Mouse (Mus musculus): ENCODE data around the gene 6030468B19Rik. TPM values are rescaled to one million over a fixed set of nuclear protein-coding genes. Genes with fewer than 3 reads are reported as not detected.

Gene 6030468B19Rik
- polyA plus RNA-seq, 1 experiment from 2014 or later = 4.8 TPM

Other genes with a start within 250 kb of the 6030468B19Rik start
- 6.1 and 7.4 TPM in 2 replicates for gene Tnrc6c, start 143.4 kb upstream of the 6030468B19Rik start, polyA plus RNA-seq (2016; fragmentation: Nextera tagmentation; extraction: Ambion mirVana)
- gene Tmc8, start 15.6 kb upstream of the 6030468B19Rik start, polyA plus RNA-seq (2016; fragmentation: Nextera tagmentation; extraction: Ambion mirVana) = 3.7 and 3.9 TPM in 2 replicates
- gene Tmc6, start 15.5 kb upstream of the 6030468B19Rik start, polyA plus RNA-seq (2016; fragmentation: Nextera tagmentation; extraction: Ambion mirVana) = 30.6 and 33.3 TPM in 2 replicates
- 1.1 TPM in 2 replicates for gene Gm20708, start 12.0 kb downstream of the 6030468B19Rik start, polyA plus RNA-seq (2016; fragmentation: Nextera tagmentation; extraction: Ambion mirVana)
- 68.1 and 76.3 TPM in 2 replicates for gene Syngr2, start 12.0 kb downstream of the 6030468B19Rik start, polyA plus RNA-seq (2016; fragmentation: Nextera tagmentation; extraction: Ambion mirVana)
- gene Afmid, start 28.3 kb downstream of the 6030468B19Rik start, polyA plus RNA-seq (2016; fragmentation: Nextera tagmentation; extraction: Ambion mirVana) = 8.8 and 13.5 TPM in 2 replicates
- 124 and 134 TPM in 2 replicates for gene Tk1, start 28.4 kb downstream of the 6030468B19Rik start, polyA plus RNA-seq (2016; fragmentation: Nextera tagmentation; extraction: Ambion mirVana)
- gene Birc5, start 51.6 kb downstream of the 6030468B19Rik start, polyA plus RNA-seq (2016; fragmentation: Nextera tagmentation; extraction: Ambion mirVana) = 275 and 334 TPM in 2 replicates
- gene Tmem235, start 63.1 kb downstream of the 6030468B19Rik start, polyA plus RNA-seq (2016; fragmentation: Nextera tagmentation; extraction: Ambion mirVana) = not detected in 2 replicates
- 4.0 and 4.3 TPM in 2 replicates for gene Tha1, start 75.8 kb downstream of the 6030468B19Rik start, polyA plus RNA-seq (2016; fragmentation: Nextera tagmentation; extraction: Ambion mirVana)
- 6.9 and 10.6 TPM in 2 replicates for gene Socs3, start 172.4 kb downstream of the 6030468B19Rik start, polyA plus RNA-seq (2016; fragmentation: Nextera tagmentation; extraction: Ambion mirVana)
- 34.0 and 38.5 TPM in 2 replicates for gene Pgs1, start 188.6 kb downstream of the 6030468B19Rik start, polyA plus RNA-seq (2016; fragmentation: Nextera tagmentation; extraction: Ambion mirVana)